Mouse (Mus musculus): ENCODE measurements around the gene Tnip1.

GRCm38 (mm10) chr11:54905086-54905485, 57.6 kb downstream of the Tnip1 start:
- no peak for TF ChIP-seq GATA1 (IDR thresholded peaks at IDR 0.05; ENCODE audit: borderline replicate concordance, low read length)
- no peak for TF ChIP-seq CTCF (IDR thresholded peaks at IDR 0.05; ENCODE audit: low read depth, low read length)
- TF ChIP-seq POLR2AphosphoS5 (IDR thresholded peaks at IDR 0.05; ENCODE audit: insufficient replicate concordance, low read depth, low read length): no peak
- no peak for TF ChIP-seq TAL1 (conservative IDR thresholded peaks at IDR 0.05; ENCODE audit: low read depth, low read length)

Data from G1E (cell line).